Mouse (Mus musculus) G1E (cell line): ENCODE measurements at regions not wholly inside any gene's neighbourhood (a gene's known extent, or its start where the extent isn't known, plus 50 kb on each side); places are given as distances from the start of the nearest gene placed in this dataset.

Source experiments
- CTCF ChIP-seq: IDR thresholded peaks from 2 replicates; pipeline ENCODE4 v1.5.1; 2012; ENCODE audit warnings: low read depth, low read length, inconsistent platforms, mixed read lengths
- GATA1 ChIP-seq: IDR thresholded peaks from 2 replicates; pipeline ENCODE4 v1.6.1; 2012; ENCODE audit warnings: borderline replicate concordance, low read length, inconsistent platforms, mixed read lengths
- GATA2 ChIP-seq: IDR thresholded peaks from 2 replicates; pipeline ENCODE4 v1.6.1; 2012; ENCODE audit warnings: low read depth, low read length, inconsistent platforms, borderline replicate concordance
- POLR2AphosphoS5 ChIP-seq: IDR thresholded peaks from 2 replicates; pipeline ENCODE4 v1.6.1; 2012; ENCODE audit warnings: low read depth, low read length, inconsistent platforms; ENCODE audit not compliant: insufficient replicate concordance
- TAL1 ChIP-seq: conservative IDR thresholded peaks from 2 replicates; pipeline ENCODE4 v1.6.1; 2012; ENCODE audit warnings: low read depth, low read length, inconsistent platforms, mixed read lengths

DNA sequence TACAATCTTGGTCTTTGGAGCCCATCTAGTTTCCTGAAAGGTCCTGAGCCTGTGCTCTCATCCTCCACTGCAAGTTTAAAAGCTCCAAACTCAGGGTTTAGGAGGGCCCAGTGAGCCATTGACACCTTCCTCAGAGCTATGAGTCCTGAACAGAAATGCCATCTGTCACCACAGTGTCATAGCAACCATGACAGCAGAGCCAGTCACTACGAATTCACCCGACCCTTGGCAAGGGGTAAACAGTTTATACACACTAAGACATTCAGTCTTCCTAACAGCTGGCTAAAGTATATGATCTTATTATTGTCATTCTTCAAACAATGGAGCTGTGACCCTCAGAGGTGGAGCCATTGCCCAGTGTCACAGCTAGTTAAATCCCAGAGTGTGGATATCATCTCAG lies 163.2 kb upstream of the Sesn3 start:
- no peak for TF ChIP-seq POLR2AphosphoS5
- TF ChIP-seq CTCF, result no peak
- no peak for TF ChIP-seq TAL1
- no peak for TF ChIP-seq GATA1
- no peak for TF ChIP-seq GATA2
